Mouse (Mus musculus): ENCODE results near the gene Inpp4b. TPM values are rescaled to one million over a fixed set of nuclear protein-coding genes. Genes with fewer than 3 reads are reported as not detected.
A peak's percentile ranks its signal among the peaks of the same experiment; 100 is the strongest.
"Not testable (repeated sequence)": the region's sequence is repeated elsewhere in the genome, so short reads cannot be mapped to it uniquely, and the experiment has no call there.

The Inpp4b gene
- polyA plus RNA-seq, 1 experiment: 3.0 TPM

DNA sequence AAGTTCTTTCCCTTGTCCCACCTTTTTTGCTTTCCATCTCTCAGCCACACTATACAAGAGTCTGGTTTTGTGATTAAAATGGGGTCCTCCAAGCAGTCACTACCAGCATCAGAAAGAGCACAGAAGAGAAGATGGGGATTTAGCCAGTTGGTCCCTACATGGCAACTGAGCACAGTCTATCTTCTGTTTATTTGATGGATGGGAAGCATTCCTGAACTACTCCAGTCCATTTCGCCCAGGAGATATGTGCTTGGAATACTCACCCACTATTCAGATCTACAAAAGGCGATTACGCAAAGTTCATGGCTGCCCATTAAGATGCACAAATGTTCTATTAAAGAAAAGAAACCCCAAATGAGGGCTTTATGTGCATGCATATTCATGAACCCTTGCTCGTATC is 661.8 kb downstream of the Inpp4b start:
- no peak for TF ChIP-seq CTCF (IDR thresholded peaks at IDR 0.05; ENCODE audit: borderline replicate concordance, extremely low read depth, insufficient read depth, insufficient read length)
- no peak for TF ChIP-seq POLR2A (IDR thresholded peaks at IDR 0.05; ENCODE audit: borderline replicate concordance, extremely low read depth, insufficient read depth, insufficient read length, poor library complexity, severe bottlenecking)
- DNase-seq (ENCODE audit: low read depth): peak; percentile 71

DNA sequence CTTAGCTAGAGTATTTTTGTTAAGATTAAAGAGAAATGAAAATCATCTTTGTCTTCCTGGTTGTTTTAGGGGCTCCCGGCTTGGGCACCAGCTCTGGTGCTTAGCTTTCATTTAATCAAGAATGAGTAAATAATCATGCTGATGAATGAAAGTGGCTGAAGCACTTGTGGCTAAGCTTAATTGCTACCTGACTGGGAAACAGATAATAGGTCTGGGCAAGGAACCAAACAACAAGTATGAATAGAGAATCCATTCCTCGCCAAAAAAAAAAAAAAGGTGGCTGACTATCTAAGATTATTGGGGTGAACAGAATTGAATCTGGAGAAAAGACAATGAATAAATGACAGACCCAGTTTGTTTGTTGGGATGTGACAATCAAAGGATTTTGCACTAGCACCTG is 663.1 kb downstream of the Inpp4b start:
- DNase-seq (ENCODE audit: low read depth): peak; percentile 71
- TF ChIP-seq POLR2A (IDR thresholded peaks at IDR 0.05; ENCODE audit: borderline replicate concordance, extremely low read depth, insufficient read depth, insufficient read length, poor library complexity, severe bottlenecking) (no peak), CTCF (IDR thresholded peaks at IDR 0.05; ENCODE audit: borderline replicate concordance, extremely low read depth, insufficient read depth, insufficient read length) (no peak)

DNA sequence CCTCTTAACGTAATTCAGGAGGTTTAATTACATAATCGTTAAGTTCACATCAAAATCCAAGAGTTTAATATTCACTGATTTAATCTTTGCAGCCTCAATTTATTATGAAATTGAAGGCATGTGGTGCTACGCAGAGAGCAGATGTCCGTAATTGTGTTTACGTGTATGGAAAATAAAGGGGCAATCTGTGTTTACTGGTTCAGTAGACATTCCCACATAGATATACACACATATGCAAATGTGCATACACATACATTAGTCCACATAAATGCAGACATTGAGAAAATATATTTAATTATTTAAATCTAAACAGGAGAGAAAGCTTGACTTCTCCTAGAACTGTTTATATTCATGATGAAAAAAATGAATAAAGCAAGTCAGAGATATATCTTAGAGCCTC is 675.4 kb downstream of the Inpp4b start:
- DNase-seq (ENCODE audit: low read depth): peak; percentile 31
- no peak for TF ChIP-seq CTCF (IDR thresholded peaks at IDR 0.05; ENCODE audit: borderline replicate concordance, extremely low read depth, insufficient read depth, insufficient read length)
- no peak for TF ChIP-seq POLR2A (IDR thresholded peaks at IDR 0.05; ENCODE audit: borderline replicate concordance, extremely low read depth, insufficient read depth, insufficient read length, poor library complexity, severe bottlenecking)

DNA sequence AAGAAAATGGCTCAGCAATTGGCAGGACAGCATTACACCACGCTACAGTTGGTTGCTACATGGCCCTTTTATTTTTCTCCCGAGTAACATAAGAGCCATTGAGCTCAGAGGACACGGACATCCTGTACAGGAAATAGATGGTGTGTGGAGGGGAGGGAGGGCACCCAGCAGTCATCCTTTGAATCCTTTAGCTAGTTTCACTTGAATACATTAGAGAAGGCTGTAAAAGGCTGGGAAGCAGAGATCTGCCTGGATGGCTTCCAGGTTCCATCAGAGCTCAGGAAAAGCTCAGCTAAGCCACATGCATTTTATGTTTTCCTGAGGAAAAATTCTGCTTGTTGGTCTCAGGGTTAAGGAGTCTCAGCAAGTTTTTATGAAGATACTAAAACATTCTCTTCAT is 685.0 kb downstream of the Inpp4b start:
- no peak for TF ChIP-seq POLR2A (IDR thresholded peaks at IDR 0.05; ENCODE audit: borderline replicate concordance, extremely low read depth, insufficient read depth, insufficient read length, poor library complexity, severe bottlenecking)
- no peak for TF ChIP-seq CTCF (IDR thresholded peaks at IDR 0.05; ENCODE audit: borderline replicate concordance, extremely low read depth, insufficient read depth, insufficient read length)
- DNase-seq (ENCODE audit: low read depth): peak; percentile 79

DNA sequence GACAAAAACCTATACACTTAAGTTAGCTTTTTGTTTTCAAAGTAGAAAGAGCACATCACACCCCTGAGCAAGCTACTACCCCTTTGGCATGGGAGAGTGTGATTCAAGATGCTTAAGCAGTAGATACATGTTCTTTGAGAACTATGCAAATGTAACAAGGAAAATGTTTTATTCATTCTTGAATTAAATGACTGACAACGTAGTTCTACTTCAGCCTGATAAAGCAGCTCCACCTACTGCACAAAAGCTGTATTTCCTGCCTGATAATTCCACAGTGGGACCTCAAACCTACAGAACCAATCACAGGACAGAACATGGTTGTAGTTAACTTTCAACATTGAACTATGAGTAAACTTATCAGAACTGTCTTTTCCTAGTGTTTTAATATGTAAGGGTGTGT is 686.5 kb downstream of the Inpp4b start:
- DNase-seq (ENCODE audit: low read depth): peak; percentile 68
- no peak for TF ChIP-seq POLR2A (IDR thresholded peaks at IDR 0.05; ENCODE audit: borderline replicate concordance, extremely low read depth, insufficient read depth, insufficient read length, poor library complexity, severe bottlenecking)
- peak; percentile 46; the same call in 1 of the 2 replicates for TF ChIP-seq CTCF (IDR thresholded peaks at IDR 0.05; ENCODE audit: borderline replicate concordance, extremely low read depth, insufficient read depth, insufficient read length)

DNA sequence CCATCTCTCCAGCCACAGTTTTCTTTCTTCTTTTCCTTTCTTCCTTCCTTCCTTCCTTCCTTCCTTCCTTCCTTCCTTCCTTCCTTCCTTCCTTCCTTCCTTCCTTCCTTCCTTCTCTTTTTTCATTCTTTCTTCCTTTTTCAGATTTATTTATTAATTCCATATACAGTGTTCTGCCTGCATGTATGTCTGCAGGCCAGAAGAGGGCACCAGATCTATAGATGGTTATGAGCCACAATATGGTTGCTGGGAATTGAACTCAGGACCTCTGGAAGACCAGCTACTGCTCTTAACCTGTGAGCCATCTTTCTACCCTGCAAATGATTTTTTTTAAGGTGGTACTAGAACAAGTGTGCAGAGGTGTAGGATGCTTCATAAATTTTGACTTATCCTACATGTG is 689.7 kb downstream of the Inpp4b start:
- DNase-seq (ENCODE audit: low read depth): not testable (repeated sequence)

DNA sequence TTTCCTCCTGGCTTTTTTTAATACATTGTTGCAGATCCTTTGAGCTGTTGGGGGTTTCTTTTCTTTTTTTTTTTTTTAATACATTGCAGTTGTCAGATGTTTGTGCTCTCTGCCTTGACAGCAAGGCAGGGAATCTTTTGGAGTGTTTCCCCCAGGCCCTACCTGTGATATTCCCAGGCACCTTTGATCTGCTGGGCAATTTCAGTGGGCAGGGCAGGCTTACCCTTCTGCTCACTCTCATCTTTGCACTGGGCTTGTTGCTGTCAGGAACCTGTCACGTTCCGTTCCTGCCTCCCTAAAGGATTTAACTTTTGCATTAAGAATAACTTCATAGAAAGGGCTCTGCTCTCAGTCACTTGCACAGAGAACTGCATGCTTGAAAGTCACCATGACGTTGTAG is 711.7 kb downstream of the Inpp4b start:
- TF ChIP-seq CTCF (IDR thresholded peaks at IDR 0.05; ENCODE audit: borderline replicate concordance, extremely low read depth, insufficient read depth, insufficient read length) (no peak), POLR2A (IDR thresholded peaks at IDR 0.05; ENCODE audit: borderline replicate concordance, extremely low read depth, insufficient read depth, insufficient read length, poor library complexity, severe bottlenecking) (no peak)
- DNase-seq (ENCODE audit: low read depth): peak; percentile 20

More for the DNA sequence above, 689.7 kb downstream of the Inpp4b start:
- peak; percentile 8; the same call in 1 of the 2 replicates for TF ChIP-seq CTCF (IDR thresholded peaks at IDR 0.05; ENCODE audit: borderline replicate concordance, extremely low read depth, insufficient read depth, insufficient read length)

DNA sequence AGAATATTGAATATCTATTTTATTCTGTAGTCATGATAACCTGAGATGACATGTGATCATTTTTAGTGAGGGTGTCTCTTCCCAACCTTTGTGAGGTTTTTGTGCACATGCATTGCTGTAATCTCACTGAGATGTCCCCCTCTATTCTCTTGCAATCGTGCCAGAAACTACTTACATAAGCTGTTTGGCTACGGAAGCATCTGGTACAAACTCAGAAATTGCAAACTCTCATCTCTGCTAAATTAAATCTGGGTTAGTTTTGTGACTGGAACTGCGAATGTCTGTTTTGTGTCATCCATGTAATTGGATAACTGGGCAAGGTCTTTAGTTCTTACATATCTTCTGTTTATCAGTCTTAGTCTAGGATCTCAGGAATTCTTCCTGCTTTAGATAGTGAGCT is 725.3 kb downstream of the Inpp4b start:
- no peak for DNase-seq (ENCODE audit: low read depth)
- no peak for TF ChIP-seq POLR2A (IDR thresholded peaks at IDR 0.05; ENCODE audit: borderline replicate concordance, extremely low read depth, insufficient read depth, insufficient read length, poor library complexity, severe bottlenecking)
- no peak for TF ChIP-seq CTCF (IDR thresholded peaks at IDR 0.05; ENCODE audit: borderline replicate concordance, extremely low read depth, insufficient read depth, insufficient read length)

DNA sequence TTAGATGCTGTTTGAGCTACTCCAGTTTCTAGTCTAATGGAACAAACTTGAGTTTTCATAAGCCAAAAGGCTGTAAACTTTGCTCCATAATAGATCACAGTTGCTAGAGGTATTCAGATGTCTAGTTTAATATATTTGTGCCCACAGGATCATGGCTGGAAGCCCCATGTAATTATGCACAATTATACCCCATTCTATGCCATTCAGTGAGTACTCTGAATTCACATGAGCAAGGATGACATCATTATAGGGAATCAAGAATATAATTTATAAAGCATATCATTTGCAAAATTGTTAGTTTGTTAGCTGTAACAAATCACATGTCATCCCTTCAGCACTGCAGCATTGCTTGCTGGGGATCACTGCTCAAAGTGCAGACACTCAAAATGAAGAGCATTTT is 736.9 kb downstream of the Inpp4b start:
- DNase-seq (ENCODE audit: low read depth): peak; percentile 38
- TF ChIP-seq POLR2A (IDR thresholded peaks at IDR 0.05; ENCODE audit: borderline replicate concordance, extremely low read depth, insufficient read depth, insufficient read length, poor library complexity, severe bottlenecking): no peak
- no peak for TF ChIP-seq CTCF (IDR thresholded peaks at IDR 0.05; ENCODE audit: borderline replicate concordance, extremely low read depth, insufficient read depth, insufficient read length)

DNA sequence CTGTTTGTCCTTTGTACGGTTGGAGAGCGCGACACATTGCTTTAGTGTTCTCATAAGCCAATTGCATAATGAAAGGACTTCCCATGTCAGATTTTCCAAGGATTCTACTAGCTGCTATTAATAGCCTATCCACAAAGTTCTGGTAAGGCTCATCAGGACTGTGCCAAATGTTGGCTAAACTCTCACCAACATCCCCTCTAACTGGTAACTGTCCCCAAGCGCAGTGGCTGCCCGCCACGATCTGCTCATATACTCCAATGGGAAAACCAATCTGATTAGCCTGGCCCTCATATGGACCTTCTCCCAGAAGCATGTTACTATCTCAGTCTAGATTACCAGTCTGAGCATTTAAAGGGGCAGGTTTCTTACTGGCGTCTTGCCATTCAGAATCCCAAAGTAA is 744.3 kb downstream of the Inpp4b start:
- not testable (repeated sequence) for DNase-seq (ENCODE audit: low read depth)

DNA sequence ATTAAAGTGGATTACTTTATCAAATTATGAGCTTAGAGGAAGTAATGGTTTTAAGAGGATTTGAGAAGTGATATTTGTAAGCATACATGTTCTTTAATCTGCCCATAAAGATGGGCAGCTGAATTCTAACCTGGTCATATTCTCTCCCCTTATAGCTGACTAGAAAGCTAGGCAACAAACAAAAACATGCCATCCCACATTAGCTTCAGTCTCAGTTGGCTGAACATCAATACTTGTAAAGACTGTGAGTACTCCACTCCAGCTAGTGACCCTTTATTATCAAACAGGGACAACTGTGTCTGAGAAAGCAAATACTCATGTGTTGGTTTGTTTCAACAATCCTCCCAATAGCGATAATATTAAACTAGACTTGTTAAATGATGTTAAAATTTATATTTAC is 748.5 kb downstream of the Inpp4b start:
- DNase-seq (ENCODE audit: low read depth): no peak
- no peak for TF ChIP-seq CTCF (IDR thresholded peaks at IDR 0.05; ENCODE audit: borderline replicate concordance, extremely low read depth, insufficient read depth, insufficient read length)
- TF ChIP-seq POLR2A (IDR thresholded peaks at IDR 0.05; ENCODE audit: borderline replicate concordance, extremely low read depth, insufficient read depth, insufficient read length, poor library complexity, severe bottlenecking): no peak

DNA sequence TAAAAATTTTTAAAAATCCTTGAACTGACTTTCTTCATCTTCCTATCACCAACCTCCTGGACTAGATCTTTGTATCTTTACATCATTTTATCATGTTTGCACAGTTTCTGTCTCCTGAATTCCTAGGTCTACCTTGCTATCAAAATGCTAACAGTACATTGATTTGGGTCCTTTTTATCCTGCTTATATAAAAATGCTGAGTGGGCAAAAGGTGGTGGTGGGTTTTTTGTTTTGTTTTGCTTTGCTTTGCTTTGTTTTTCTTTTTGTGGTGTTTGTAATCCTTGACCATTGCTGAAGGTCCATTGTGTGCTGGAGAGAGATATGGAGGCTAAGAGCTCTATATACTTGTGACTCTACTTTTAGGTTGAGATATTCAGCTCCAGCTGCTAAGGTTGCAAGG is 750.9 kb downstream of the Inpp4b start:
- DNase-seq (ENCODE audit: low read depth): no peak
- TF ChIP-seq POLR2A (IDR thresholded peaks at IDR 0.05; ENCODE audit: borderline replicate concordance, extremely low read depth, insufficient read depth, insufficient read length, poor library complexity, severe bottlenecking): no peak
- TF ChIP-seq CTCF (IDR thresholded peaks at IDR 0.05; ENCODE audit: borderline replicate concordance, extremely low read depth, insufficient read depth, insufficient read length): no peak

DNA sequence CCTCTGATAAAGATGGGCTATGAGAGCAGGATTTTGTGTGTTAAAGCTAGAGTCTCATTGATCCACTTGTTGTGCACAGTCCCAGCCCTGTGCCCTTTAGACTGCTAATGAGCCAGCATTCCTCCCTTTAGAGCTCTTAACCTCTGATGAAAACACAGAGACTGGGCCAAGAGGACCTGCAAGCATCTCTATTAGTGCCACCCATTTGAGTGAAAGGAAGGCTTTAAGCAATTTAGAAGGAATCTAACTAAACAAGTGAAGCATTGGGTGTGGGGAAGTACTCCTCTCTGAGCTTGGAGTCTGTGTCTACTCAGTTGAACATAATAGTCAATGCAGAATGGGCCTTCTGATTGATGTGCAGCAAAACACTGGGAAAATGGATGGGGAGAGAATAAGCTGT is 762.2 kb downstream of the Inpp4b start:
- DNase-seq (ENCODE audit: low read depth): peak; percentile 78
- TF ChIP-seq CTCF (IDR thresholded peaks at IDR 0.05; ENCODE audit: borderline replicate concordance, extremely low read depth, insufficient read depth, insufficient read length): no peak
- TF ChIP-seq POLR2A (IDR thresholded peaks at IDR 0.05; ENCODE audit: borderline replicate concordance, extremely low read depth, insufficient read depth, insufficient read length, poor library complexity, severe bottlenecking): no peak
